Mouse (Mus musculus): ENCODE data around the gene 1700003F12Rik.
A peak's percentile ranks its signal among the peaks of the same experiment; 100 is the strongest.

Gene 1700003F12Rik

DNA sequence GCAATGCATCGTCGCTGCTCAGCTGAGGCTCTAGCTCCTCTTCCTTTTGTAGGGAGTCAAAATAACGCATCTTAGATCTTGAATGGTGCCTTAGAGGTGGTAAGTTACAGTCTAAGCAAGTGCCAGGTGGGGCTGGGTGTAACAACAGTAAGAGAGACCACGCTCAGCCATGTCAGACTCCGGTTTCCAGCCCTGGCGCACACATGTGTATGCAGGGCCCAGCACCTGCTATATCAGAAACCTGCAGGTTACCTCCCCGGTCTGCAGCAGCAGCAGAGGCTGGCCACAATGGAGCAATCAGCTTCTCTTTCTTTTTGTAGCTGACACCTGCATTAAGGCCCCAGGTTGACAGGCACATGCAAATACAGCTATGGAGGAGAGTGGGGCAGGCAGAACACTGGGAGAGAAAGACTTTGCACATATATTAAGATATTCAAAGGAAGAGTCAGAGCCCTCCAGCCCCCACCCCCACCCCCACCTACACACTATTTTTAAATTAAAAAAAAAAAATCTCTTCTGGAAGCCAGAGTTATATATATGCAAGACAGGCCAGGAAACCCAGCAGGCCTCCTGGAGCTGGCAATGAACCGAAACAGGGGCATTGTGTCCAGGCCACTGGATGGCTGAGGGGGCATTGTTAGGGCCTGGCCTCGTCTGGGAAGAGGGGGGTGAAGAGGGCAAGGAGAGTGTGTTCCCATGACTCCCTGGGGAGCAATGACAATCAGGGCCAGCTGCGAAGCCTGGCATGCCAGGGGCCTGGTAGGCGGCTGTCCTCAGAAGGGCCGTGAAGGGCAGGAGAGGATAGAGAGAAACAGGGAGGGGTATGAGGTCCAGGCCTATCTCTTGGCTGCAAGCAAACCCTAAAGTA lies 30.2 kb downstream of the 1700003F12Rik start:
- DNase-seq (ENCODE audit: low spot score): no peak

DNA sequence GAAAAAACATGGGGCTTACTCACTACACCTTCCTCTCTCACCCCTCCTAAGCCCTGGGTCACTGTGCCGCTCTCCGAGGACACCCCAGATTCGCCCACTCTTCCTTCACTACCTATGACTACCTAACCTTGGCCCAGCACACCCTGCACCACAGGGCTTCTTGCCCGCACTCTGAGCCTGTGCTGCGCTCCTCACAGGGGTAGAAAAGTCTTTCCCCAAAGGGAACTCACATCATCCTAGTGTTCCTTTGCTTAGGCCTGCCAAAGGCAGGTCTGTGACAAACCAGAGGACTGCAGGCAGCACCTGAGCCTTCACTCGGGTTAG lies 30.8 kb downstream of the 1700003F12Rik start:
- no peak for DNase-seq (ENCODE audit: low spot score)

DNA sequence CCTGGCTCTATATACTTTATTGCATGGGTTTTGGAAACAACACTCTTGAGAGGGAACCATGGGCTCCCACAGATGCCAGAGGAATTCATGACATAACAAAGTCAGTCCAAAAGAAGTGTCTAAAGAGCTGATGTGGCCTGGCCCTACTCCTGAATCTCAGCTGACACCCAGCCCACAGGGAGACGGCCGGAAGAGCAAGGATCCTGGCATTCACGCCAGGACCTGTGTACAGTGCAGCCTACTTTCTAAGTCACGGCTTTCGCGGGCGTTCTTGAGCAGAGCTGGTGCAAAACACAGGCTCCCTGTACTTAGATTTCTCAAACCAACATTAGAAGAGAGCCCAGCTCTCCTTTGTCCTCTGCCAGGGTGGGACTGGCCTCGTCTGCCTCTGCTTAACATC lies 33.7 kb downstream of the 1700003F12Rik start:
- peak; percentile 43 for DNase-seq (ENCODE audit: low spot score)

DNA sequence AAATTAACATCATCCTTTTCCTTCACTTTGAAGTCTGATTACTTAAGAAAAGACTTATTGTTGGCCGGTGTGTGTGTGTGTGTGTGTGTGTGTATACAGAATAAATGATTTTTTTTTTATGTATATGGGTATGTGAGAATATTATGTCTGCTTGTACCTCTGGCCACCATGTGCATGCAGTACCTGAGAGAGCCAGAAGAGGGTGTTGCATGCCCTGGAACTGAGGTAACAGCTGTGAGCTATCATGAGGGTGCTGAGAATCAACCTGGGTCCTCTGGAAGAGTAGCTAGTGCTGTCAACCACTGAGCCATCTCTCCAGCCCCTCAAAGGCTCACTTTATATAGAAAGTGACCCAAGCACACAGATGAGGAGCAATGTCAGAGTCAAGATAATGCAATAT lies 34.5 kb downstream of the 1700003F12Rik start:
- DNase-seq (ENCODE audit: low spot score): no peak

DNA sequence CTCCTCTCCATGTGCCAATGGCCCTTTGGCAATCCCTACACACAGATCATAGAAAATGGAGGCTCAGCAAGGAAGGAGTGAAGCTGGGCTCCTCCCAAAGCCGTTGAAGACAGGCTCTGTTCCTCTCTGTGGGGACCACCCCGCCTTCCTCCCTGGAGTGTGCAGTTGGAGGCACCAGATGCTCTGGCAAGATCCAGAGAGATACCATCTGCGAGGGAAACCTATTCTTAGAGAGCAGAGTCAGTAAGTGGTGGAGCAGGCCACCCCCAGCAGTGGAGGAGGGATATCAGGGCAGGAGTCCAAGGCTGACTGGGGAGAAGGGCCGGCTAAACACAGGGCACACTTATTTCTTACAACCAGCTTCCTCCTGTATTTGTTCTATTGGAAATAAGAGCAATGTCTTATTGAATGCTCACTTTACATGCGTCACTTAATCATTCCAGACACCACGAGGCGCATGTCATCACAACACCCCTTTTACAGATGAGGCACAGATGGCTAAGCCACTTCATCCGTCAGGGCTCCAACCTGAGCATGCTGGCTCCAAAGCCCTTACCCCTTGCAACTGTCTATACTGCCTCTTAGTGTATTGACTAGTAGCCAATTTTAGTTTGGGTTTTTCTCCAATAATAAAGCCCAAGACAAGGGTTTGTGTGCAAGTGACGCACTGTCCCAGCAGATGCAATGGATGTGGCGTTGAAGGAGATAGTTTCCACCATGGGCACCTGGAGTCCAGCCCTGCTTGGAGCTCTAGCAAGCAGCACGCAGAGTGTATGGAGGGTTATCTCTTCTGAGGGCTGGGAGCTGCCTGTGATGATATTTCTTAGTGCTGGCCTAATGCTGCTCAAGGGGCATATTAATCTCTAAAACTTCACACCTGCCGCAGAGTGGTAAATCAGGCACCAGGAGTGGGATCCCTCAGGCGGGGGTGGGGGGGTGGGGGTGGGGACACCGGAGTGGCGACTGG lies 37.3 kb downstream of the 1700003F12Rik start:
- DNase-seq (ENCODE audit: low spot score): no peak

DNA sequence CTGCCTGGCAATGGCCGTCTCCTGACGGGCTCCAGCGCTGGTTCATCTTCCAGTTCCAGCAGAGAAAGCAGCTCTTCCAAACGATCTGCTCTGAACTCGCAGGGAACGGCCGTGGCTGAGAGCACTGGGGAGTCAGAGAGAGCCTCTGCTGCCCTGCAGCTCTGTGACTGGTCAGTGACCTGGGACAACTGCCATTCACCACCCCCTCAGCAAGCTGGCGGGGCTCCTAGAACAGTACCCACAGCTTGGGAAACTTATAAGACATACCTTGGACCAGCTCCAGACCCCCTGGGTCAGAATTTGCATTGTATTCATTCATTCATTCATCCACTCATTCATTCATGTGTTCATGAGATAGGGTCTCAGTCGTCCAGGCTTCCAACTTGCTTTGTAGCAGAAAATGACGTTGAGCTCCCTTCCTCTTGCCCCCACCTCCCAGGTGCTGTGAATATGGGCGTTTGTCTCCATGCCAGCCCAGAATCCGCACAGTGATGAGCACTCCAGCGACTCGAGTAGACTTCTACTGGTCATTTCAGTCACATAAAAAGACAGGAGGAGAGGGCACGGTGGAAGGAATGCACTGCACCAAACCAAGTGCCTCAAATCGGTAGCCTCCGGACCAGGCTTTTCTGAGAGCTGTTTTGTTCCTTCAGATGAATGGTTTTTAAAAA lies 38.2 kb downstream of the 1700003F12Rik start:
- no peak for DNase-seq (ENCODE audit: low spot score)

DNA sequence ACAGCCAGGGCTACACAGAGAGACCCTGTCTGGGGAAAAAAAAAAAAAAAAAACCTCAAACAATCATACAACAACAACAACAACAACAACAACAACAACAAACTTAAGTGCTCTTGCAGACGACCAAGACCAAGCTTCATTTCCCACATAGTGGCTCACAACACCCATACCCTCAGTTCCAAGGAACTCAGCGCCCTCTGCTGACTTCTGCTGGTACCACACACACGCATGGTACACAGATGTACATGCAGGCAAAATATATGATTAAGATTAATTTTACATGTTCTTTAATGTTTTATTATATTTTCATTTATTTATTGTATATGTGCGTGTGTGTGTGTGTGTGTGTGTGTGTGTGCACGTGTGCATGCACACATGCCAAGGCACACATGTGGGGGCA lies 39.5 kb downstream of the 1700003F12Rik start:
- no peak for DNase-seq (ENCODE audit: low spot score)

DNA sequence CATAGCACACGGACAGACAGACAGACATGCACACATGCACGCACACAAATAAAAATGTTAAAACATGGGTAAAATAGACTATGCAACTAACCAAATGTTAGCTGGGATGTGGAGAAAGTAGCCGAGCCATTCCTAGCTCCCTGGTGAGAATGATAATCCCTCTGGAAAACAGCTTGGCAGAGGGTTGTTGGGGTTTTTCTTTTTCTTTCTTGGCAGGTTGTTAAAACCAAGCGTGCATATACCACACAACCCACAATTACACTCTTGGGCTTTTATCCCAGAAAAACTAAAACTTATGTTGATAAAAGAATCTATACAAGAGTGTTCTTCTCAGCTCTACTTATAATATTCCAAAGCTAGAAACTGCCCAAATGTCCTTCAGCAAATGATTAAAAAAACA lies 42.2 kb downstream of the 1700003F12Rik start:
- DNase-seq (ENCODE audit: low spot score): no peak

DNA sequence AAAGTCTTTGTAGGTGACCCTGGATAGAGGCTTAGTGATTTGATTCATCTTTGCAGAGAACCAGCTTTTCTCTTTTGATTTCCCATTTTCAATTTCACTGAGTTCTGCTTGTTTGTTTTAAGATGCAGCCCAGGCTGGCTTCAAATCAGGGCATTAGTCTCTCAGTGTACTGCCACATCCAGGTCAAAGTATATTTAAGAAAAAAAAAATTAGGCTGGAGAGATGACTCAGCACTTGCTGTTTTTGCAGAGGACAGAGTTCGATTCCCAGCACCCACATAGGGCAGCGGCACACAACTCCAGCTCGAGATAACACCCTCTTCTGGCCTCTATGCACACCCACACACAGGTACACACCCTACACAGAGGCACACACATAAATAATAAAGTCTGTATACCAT lies 44.4 kb downstream of the 1700003F12Rik start:
- DNase-seq (ENCODE audit: low spot score): no peak

DNA sequence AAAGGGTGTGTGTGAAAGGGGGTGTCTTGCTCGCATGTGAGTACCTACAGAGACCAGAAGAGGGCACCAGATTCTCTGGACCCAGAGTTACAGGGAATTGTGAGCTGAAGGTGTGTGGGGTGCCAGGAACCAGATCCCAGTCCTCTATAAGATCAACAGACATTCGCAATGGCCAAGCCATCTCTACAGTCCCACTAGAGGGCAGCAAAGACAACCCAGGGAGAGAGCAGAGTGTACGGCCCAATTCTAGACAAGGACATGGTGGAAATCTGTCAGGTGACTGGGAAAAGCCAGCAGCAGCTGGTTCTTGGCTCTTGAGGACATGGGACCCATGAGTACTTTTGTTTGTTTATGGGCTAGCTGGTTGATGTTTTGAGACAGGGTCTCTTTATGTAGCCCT lies 46.1 kb downstream of the 1700003F12Rik start:
- DNase-seq (ENCODE audit: low spot score): no peak

DNA sequence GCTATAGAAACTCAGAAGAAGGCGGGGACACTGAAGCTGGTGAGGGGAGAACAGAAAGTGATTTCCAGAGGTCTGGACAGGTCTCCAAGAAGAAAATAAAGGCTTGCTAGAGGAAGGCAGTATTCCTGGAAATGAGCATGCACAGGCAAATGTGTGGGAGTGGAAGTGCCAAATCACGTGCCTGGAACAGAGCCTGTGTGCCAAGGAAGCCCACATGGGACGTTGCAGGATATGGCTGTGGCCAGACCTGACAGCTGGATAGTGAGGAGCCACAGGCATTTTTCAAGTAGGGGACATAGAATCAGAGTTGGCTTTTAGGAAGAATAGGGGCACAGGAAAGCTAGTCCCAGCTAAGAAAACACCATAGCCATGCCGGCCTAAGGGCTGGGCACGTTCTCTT lies 48.9 kb downstream of the 1700003F12Rik start:
- no peak for DNase-seq (ENCODE audit: low spot score)

DNA sequence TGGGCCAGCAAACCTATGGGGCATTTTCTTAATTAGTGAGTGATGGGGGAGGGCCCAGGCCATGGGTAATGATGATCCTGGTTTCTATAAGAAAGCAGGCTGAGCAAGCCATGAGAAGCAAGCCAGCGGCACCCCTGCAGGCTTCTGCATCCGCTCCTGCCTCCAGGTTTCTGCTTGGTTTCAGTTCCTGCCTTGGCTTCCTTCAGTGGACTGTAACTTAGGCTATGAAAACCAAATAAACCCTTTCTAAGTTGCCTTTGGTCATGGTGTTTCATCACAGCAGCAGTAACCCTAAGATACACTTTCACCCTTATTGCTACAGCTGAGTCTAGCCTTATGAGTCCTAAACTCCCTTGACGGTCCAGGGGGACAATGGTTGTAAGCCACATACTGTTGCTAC lies 50.5 kb downstream of the 1700003F12Rik start:
- no peak for DNase-seq (ENCODE audit: low spot score)

All from urinary bladder, postnatal 14 days (tissue).